Mouse (Mus musculus) lung, postnatal 0 days (tissue): ENCODE measurements at regions not wholly inside any gene's neighbourhood (a gene's known extent, or its start where the extent isn't known, plus 50 kb on each side); places are given as distances from the start of the nearest gene placed in this dataset.

Experiments used
- ATAC-seq: fragments of 200-750 bp; cut with Nextera tagmentation; 2 replicates; pipeline ENCODE4 v1.8.0; 2017; ENCODE audit warnings: moderate library complexity
- DNase-seq: peaks from one replicate; pipeline ENCODE4 v3.0.0-alpha.2; 2016; ENCODE audit warnings: low spot score
- H3K27ac ChIP-seq: fragments of 300-500 bp; sonication (generic); 2 replicates; pipeline ENCODE4 v1.5.1; 2014; ENCODE audit warnings: antibody characterized with exemption, mild to moderate bottlenecking, low read length, mixed read lengths
- H3K27me3 ChIP-seq: fragments of 300-500 bp; sonication (generic); replicated peaks from 2 replicates; pipeline ENCODE4 v1.6.1; 2014; ENCODE audit warnings: low read length, mixed read lengths; ENCODE audit not compliant: insufficient read depth
- H3K36me3 ChIP-seq: fragments of 300-500 bp; sonication (generic); 2 replicates; pipeline ENCODE4 v1.6.1; 2014; ENCODE audit warnings: low read length, mixed read lengths; ENCODE audit not compliant: insufficient read depth
- H3K4me1 ChIP-seq: fragments of 300-500 bp; sonication (generic); 2 replicates; pipeline ENCODE4 v1.6.1; 2014; ENCODE audit warnings: antibody characterized with exemption, low read depth, low read length, mixed read lengths; ENCODE audit not compliant: insufficient read depth
- H3K4me2 ChIP-seq: fragments of 300-500 bp; sonication (generic); replicated peaks from 2 replicates; pipeline ENCODE4 v1.6.1; 2014; ENCODE audit warnings: low read depth, mild to moderate bottlenecking, low read length, moderate library complexity, mixed read lengths
- H3K4me3 ChIP-seq: fragments of 300-500 bp; sonication (generic); 2 replicates; pipeline ENCODE4 v1.5.1; 2014; ENCODE audit warnings: low read depth, low read length
- H3K9ac ChIP-seq: fragments of 300-500 bp; sonication (generic); replicated peaks from 2 replicates; pipeline ENCODE4 v1.6.1; 2014; ENCODE audit warnings: low read depth, mild to moderate bottlenecking
- H3K9me3 ChIP-seq: fragments of 300-500 bp; sonication (generic); 2 replicates; pipeline ENCODE4 v1.6.1; 2016; ENCODE audit warnings: low read length, mixed read lengths
- CTCF ChIP-seq: IDR thresholded peaks from 2 replicates; pipeline ENCODE4 v1.5.1; 2016; ENCODE audit warnings: antibody characterized with exemption, mild to moderate bottlenecking
- EP300 ChIP-seq: IDR thresholded peaks from 2 replicates; pipeline ENCODE4 v1.6.1; 2016; ENCODE audit warnings: antibody characterized with exemption, mild to moderate bottlenecking, control low read depth
- WGBS: fragments of 180-500 bp; shearing (Covaris S2); extraction: QIAGEN DNeasy Blood & Tissue Kit; methylation state at CpG from one replicate; pipeline ENCODE4 v1.1.7; 2014; 5-methylcytosine and 5-hydroxymethylcytosine counted together

- no peaks in the 10 kb centered on the region for H3K9me3 ChIP-seq
- no peak overlapping the region for H3K4me3 ChIP-seq
- no peak overlapping the region for H3K4me2 ChIP-seq
- 75% methylated on average over 3 of the region's 3 CpGs for WGBS
- ATAC-seq (no peak), DNase-seq (peak; percentile 9)
- H3K27me3 ChIP-seq = no peaks in the 10 kb centered on the region
- no peaks in the 10 kb centered on the region for H3K4me1 ChIP-seq
- H3K27ac ChIP-seq = no peak overlapping the region
- no peak overlapping the region for H3K9ac ChIP-seq
- no peaks in the 10 kb centered on the region for H3K36me3 ChIP-seq
- TF ChIP-seq CTCF (no peak), EP300 (no peak)
These were observed 88.4 kb downstream of the AI593442 start for GRCm38 (mm10) chr9:52591188-52591587.

GRCm38 (mm10) chr9:52574066-52574465, 105.5 kb downstream of the AI593442 start:
- H3K4me1 ChIP-seq = no peaks in the 10 kb centered on the region
- DNase-seq = no peak
- WGBS = 74% methylated on average over 4 of the region's 4 CpGs
- H3K9me3 ChIP-seq = no peaks in the 10 kb centered on the region
- H3K27me3 ChIP-seq = no peaks in the 10 kb centered on the region
- H3K4me2 ChIP-seq = no peak overlapping the region
- no peak overlapping the region for H3K4me3 ChIP-seq
- no peak for ATAC-seq
- TF ChIP-seq CTCF (no peak), EP300 (no peak)
- H3K36me3 ChIP-seq = no peaks in the 10 kb centered on the region
- no peak overlapping the region for H3K9ac ChIP-seq
- H3K27ac ChIP-seq = no peak overlapping the region

DNA sequence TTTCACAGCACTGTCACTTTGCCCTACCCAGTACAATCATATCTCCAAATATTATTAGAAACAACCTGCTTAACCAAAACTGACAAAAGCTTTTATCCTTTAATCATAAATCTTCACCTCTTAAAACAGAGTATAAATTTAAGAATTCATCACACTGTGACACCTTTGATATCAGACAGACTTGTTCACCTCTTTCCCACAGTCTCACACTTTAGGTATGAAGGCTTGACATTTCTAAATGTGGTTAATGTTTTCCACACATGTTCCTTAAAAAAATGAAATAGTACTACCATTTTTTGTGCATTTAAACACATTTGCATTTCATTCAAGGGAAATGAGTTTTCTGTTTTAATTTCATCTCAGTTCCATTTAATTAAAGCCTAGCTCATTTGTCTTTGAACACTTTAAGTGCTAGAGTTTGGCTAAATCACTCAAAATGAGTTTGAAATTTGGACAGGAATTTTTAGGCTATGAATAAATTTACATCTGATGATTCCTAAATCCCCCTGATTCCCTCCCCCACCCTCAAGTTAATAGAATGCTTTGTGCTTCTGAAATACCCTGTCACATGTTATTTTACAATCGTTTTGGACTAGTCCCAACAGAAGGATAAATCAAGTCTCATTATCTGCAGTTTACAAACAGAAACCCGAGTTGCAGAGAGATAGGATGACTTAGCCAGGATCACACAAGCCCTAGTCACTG, 127.9 kb downstream of the AI593442 start:
- H3K27me3 ChIP-seq = no peaks in the 10 kb centered on the region
- H3K27ac ChIP-seq = no peak overlapping the region
- H3K4me2 ChIP-seq = no peak overlapping the region
- H3K4me3 ChIP-seq = no peak overlapping the region
- DNase-seq (no peak), ATAC-seq (no peak)
- TF ChIP-seq CTCF (no peak), EP300 (no peak)
- H3K9me3 ChIP-seq = no peaks in the 10 kb centered on the region
- 18% methylated on average over 2 of the region's 2 CpGs for WGBS
- no peaks in the 10 kb centered on the region for H3K4me1 ChIP-seq
- no peaks in the 10 kb centered on the region for H3K36me3 ChIP-seq
- no peak overlapping the region for H3K9ac ChIP-seq

DNA sequence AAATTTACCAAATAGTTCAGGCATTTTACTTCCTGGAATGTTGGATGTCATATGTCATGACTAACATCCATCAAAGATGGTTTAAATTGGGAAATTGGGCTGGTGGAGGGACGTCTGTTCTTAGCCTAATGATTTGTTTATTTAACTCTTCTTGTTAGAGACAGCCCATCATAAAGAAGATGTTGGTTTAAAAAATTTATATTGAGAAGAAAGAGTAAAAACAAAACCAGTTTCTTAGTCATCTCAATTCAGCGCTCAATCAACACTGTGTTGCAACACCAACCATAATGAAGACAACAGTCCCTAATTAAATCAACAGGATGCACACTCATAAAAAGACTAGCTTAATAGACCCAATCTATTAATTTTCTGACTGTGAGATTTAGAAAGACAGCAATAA, 133.5 kb downstream of the AI593442 start:
- Histone ChIP-seq H3K4me3 (no peak overlapping the region), H3K36me3 (no peaks in the 10 kb centered on the region), H3K27ac (no peak overlapping the region), H3K9ac (no peak overlapping the region), H3K9me3 (no peaks in the 10 kb centered on the region), H3K4me2 (no peak overlapping the region), H3K27me3 (no peaks in the 10 kb centered on the region), H3K4me1 (no peaks in the 10 kb centered on the region)
- no peak for DNase-seq
- WGBS = 51% methylated on average over 2 of the region's 2 CpGs
- TF ChIP-seq CTCF (no peak), EP300 (no peak)
- ATAC-seq = no peak

GRCm38 (mm10) chr9:52539086-52539485, 140.5 kb downstream of the AI593442 start:
- Histone ChIP-seq H3K27ac (no peak overlapping the region), H3K4me2 (no peak overlapping the region), H3K9ac (no peak overlapping the region), H3K4me1 (no peaks in the 10 kb centered on the region), H3K9me3 (no peaks in the 10 kb centered on the region), H3K4me3 (no peak overlapping the region), H3K36me3 (no peaks in the 10 kb centered on the region), H3K27me3 (no peaks in the 10 kb centered on the region)
- TF ChIP-seq CTCF = no peak
- TF ChIP-seq EP300 = no peak
- 72% methylated on average over 3 of the region's 3 CpGs for WGBS
- DNase-seq (no peak), ATAC-seq (no peak)

- ATAC-seq (no peak), DNase-seq (no peak)
- WGBS = 81% methylated on average over 6 of the region's 6 CpGs
These were observed 150.1 kb downstream of the AI593442 start for GRCm38 (mm10) chr9:52529444-52529915.

DNA sequence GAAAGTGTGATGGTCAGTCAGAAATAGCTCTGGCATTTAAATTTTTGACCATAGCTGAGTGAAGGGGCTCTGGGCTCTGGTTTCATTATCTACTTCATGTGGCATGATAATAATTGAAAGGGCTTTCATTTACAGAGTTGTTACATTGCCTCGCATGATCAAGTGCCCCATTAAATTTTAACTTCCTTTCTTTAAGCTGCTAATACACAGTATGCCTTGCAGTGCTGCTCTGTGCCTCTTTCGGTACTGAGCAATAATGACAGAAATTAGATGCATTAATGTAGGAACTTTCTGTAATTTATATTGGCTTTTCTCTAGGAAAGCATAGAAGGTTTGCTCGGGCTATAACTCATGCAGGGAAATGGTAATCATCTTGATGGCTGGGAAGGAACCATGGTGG, 179.1 kb downstream of the AI593442 start:
- no peak for DNase-seq
- Histone ChIP-seq H3K36me3 (no peaks in the 10 kb centered on the region), H3K4me3 (no peak overlapping the region), H3K4me1 (no peaks in the 10 kb centered on the region), H3K9me3 (no peaks in the 10 kb centered on the region), H3K4me2 (no peak overlapping the region), H3K9ac (no peak overlapping the region), H3K27ac (no peak overlapping the region), H3K27me3 (no peaks in the 10 kb centered on the region)
- no peak for ATAC-seq
- WGBS = 74% methylated on average over 3 of the region's 3 CpGs
- TF ChIP-seq CTCF (no peak), EP300 (no peak)

More at GRCm38 (mm10) chr9:52529444-52529915, 150.1 kb downstream of the AI593442 start:
- Histone ChIP-seq H3K4me3 (no peak overlapping the region), H3K4me2 (no peak overlapping the region), H3K9me3 (no peaks in the 10 kb centered on the region), H3K9ac (no peak overlapping the region), H3K27ac (no peak overlapping the region), H3K27me3 (no peaks in the 10 kb centered on the region), H3K4me1 (no peaks in the 10 kb centered on the region), H3K36me3 (no peaks in the 10 kb centered on the region)
- TF ChIP-seq EP300 (no peak), CTCF (no peak)
